ENCODE assay signal across 15 mouse cellular contexts in genomic region chr4:137477611-137478010, GRCm38 (mm10). TPM values are rescaled to one million over a fixed set of nuclear protein-coding genes. Genes with fewer than 3 reads are reported as not detected.
DNase-seq lines count a peak whose midpoint lies in the region; ATAC-seq and TF ChIP-seq lines count a peak whose summit lies in the region.
"Had no signal": no experiment of that assay in that cellular context is flagged by ENCODE, and none has a peak within 500 bp of the region (broad histone marks: within the 10 kb centered on the region; RNA-seq: fewer than 3 reads in every experiment).

No protein-coding gene starts in this region.

- H3K4me3 ChIP-seq in heart, embryonic 13.5 days = no peak overlapping the region
- no peak overlapping the region for H3K4me3 ChIP-seq in lung, embryonic 16.5 days (ENCODE audit: low read length)
- no peak overlapping the region for H3K4me3 ChIP-seq in heart, embryonic 16.5 days (ENCODE audit: low read length)
- no peak overlapping the region for H3K4me3 ChIP-seq in stomach, postnatal 0 days (ENCODE audit: low read depth, low read length)

- peak overlapping the region; percentile 100 for H3K27ac ChIP-seq in heart, embryonic 13.5 days (replicated peaks)
- H3K27ac ChIP-seq in lung, embryonic 16.5 days (ENCODE audit: low read length) = peak overlapping the region; percentile 78
- peak overlapping the region; percentile 86 for H3K27ac ChIP-seq in heart, embryonic 16.5 days (ENCODE audit: low read length)
- H3K27ac ChIP-seq in stomach, postnatal 0 days (replicated peaks) = peak overlapping the region; percentile 87

- no peak for DNase-seq in heart, postnatal 36 days
- DNase-seq in lung, postnatal 36 days = no peak
- DNase-seq in stomach, postnatal 0 days (ENCODE audit: low spot score) = no peak
- DNase-seq in layer of hippocampus, postnatal 10 days (ENCODE audit: low spot score in 2 of 2) = no peak
- no peak for DNase-seq in frontal cortex, postnatal 14 days (ENCODE audit: low spot score in 2 of 2)
- DNase-seq: embryo, embryonic 11 days; layer of hippocampus, adult 9-11 months; right cerebral cortex, postnatal 14 days had no signal

- peak overlapping the region; percentile 91 for H3K4me2 ChIP-seq in heart, embryonic 13.5 days
- H3K4me2 ChIP-seq in lung, embryonic 16.5 days (ENCODE audit: low read depth, low read length) = no peak overlapping the region
- H3K4me2 ChIP-seq in heart, embryonic 16.5 days (ENCODE audit: low read depth, low read length) = peak overlapping the region; percentile 65
- no peak overlapping the region; the same call in 1 of the 2 replicates for H3K4me2 ChIP-seq in stomach, postnatal 0 days (replicated peaks; ENCODE audit: low read depth)

- TF ChIP-seq CTCF in stomach, postnatal 0 days (IDR thresholded peaks at IDR 0.05; ENCODE audit: low read depth) = no peak

- H3K4me1 ChIP-seq in heart, embryonic 13.5 days = peaks cover 100% of the 10 kb centered on the region
- peaks cover 93% of the 10 kb centered on the region for H3K4me1 ChIP-seq in lung, embryonic 16.5 days (replicated peaks; ENCODE audit: control insufficient read depth, insufficient read depth, low read length)
- peaks cover 100% of the 10 kb centered on the region for H3K4me1 ChIP-seq in heart, embryonic 16.5 days (ENCODE audit: control insufficient read depth, insufficient read depth, low read length)
- H3K4me1 ChIP-seq in stomach, postnatal 0 days (replicated peaks; ENCODE audit: control insufficient read depth, insufficient read depth) = peaks cover 41% of the 10 kb centered on the region

- no peak for ATAC-seq in heart, embryonic 13.5 days (ENCODE audit: extremely low read depth, insufficient number of reproducible peaks, low FRiP score, low TSS enrichment)
- no peak for ATAC-seq in lung, embryonic 16.5 days (ENCODE audit: low read depth)
- no peak for ATAC-seq in heart, embryonic 16.5 days (replicated peaks; ENCODE audit: extremely low read depth, insufficient read depth, low FRiP score)
- ATAC-seq in stomach, postnatal 0 days (ENCODE audit: low FRiP score, low TSS enrichment) = no peak
- ATAC-seq: hindbrain, embryonic 16.5 days; midbrain, embryonic 16.5 days had no signal

- H3K9me3 ChIP-seq in heart, embryonic 13.5 days = no peaks in the 10 kb centered on the region
- no peaks in the 10 kb centered on the region for H3K9me3 ChIP-seq in lung, embryonic 16.5 days (ENCODE audit: control insufficient read depth, low read length)
- no peaks in the 10 kb centered on the region for H3K9me3 ChIP-seq in heart, embryonic 16.5 days (replicated peaks; ENCODE audit: control insufficient read depth, low read length)
- H3K9me3 ChIP-seq in stomach, postnatal 0 days (ENCODE audit: control insufficient read depth, low read length) = no peaks in the 10 kb centered on the region

- no peaks in the 10 kb centered on the region for H3K27me3 ChIP-seq in heart, embryonic 13.5 days (replicated peaks)
- H3K27me3 ChIP-seq in lung, embryonic 16.5 days (ENCODE audit: control insufficient read depth, insufficient read depth, low read depth, low read length) = no peaks in the 10 kb centered on the region
- no peaks in the 10 kb centered on the region for H3K27me3 ChIP-seq in heart, embryonic 16.5 days (ENCODE audit: control insufficient read depth, insufficient read depth, low read length)
- no peaks in the 10 kb centered on the region for H3K27me3 ChIP-seq in stomach, postnatal 0 days (ENCODE audit: control insufficient read depth, insufficient read depth, low read length)

- intact Hi-C loops in heart, postnatal 36 days (cut with DNase I) = loop anchor here (1.0 kb wide), 1 partner anchor 10 kb away; no protein-coding TSS in a partner anchor

- WGBS in heart, embryonic 13.5 days = 42% methylated on average over 6 of the region's 6 CpGs
- WGBS in lung, embryonic 16.5 days = 52% methylated on average over 6 of the region's 6 CpGs
- 44% methylated on average over 6 of the region's 6 CpGs for WGBS in heart, embryonic 16.5 days
- 57% methylated on average over 6 of the region's 6 CpGs for WGBS in stomach, postnatal 0 days

- TF ChIP-seq EP300 in stomach, postnatal 0 days (optimal IDR thresholded peaks at IDR 0.05) = no peak

- H3K36me3 ChIP-seq in heart, embryonic 13.5 days = peaks cover 11% of the 10 kb centered on the region
- no peaks in the 10 kb centered on the region for H3K36me3 ChIP-seq in lung, embryonic 16.5 days (ENCODE audit: control insufficient read depth, insufficient read depth, low read length)
- H3K36me3 ChIP-seq in heart, embryonic 16.5 days (ENCODE audit: control insufficient read depth, insufficient read depth) = no peaks in the 10 kb centered on the region
- H3K36me3 ChIP-seq in stomach, postnatal 0 days (ENCODE audit: control insufficient read depth, insufficient read depth, low read length) = no peaks in the 10 kb centered on the region

- H3K9ac ChIP-seq in heart, embryonic 13.5 days = peak overlapping the region; percentile 76
- peak overlapping the region; percentile 9; the same call in 1 of the 2 replicates for H3K9ac ChIP-seq in lung, embryonic 16.5 days (ENCODE audit: low read length)
- H3K9ac ChIP-seq in heart, embryonic 16.5 days (ENCODE audit: low read length) = peak overlapping the region; percentile 66
- H3K9ac ChIP-seq in stomach, postnatal 0 days (ENCODE audit: low read length) = peak overlapping the region; percentile 8; the same call in 1 of the 2 replicates

RNA-seq across cellular contexts. Expression of gene Hspg2, which starts 9.0 kb away (rescaled TPM):
- polyA plus RNA-seq in heart, embryonic 13.5 days (2015; fragmentation: Nextera tagmentation; extraction: Ambion mirVana) = 48.9 and 50.0 TPM in 2 replicates
- total RNA-seq in heart, postnatal 36 days (2021) = 100 to 1,000 TPM; 240 to 255 TPM
- 34.7 and 35.2 TPM in 2 replicates for polyA plus RNA-seq in lung, embryonic 16.5 days (2015; fragmentation: Nextera tagmentation; extraction: Ambion mirVana)
- 52.0 and 56.3 TPM in 2 replicates for polyA plus RNA-seq in heart, embryonic 16.5 days (2015; fragmentation: Nextera tagmentation; extraction: Ambion mirVana)
- 16.0 and 18.8 TPM in 2 replicates for polyA plus RNA-seq in stomach, postnatal 0 days (2015; fragmentation: Nextera tagmentation; extraction: Ambion mirVana)
- 10 to 100 TPM; 13.7 to 14.8 TPM for total RNA-seq in layer of hippocampus, postnatal 10 days (2021)

RNA-seq across cellular contexts. Expression of gene 1700013G24Rik, which starts 24.5 kb away (rescaled TPM):
- polyA plus RNA-seq in heart, embryonic 13.5 days (2015; fragmentation: Nextera tagmentation; extraction: Ambion mirVana) = not detected in 2 replicates
- total RNA-seq in heart, postnatal 36 days (2021) = not detected
- not detected in 2 replicates for polyA plus RNA-seq in lung, embryonic 16.5 days (2015; fragmentation: Nextera tagmentation; extraction: Ambion mirVana)
- not detected in 2 replicates for polyA plus RNA-seq in heart, embryonic 16.5 days (2015; fragmentation: Nextera tagmentation; extraction: Ambion mirVana)
- polyA plus RNA-seq in stomach, postnatal 0 days (2015; fragmentation: Nextera tagmentation; extraction: Ambion mirVana) = not detected in 2 replicates
- not detected for total RNA-seq in layer of hippocampus, postnatal 10 days (2021)
- total RNA-seq: neutrophil, adult 5-6 weeks had no signal
- polyA plus RNA-seq: hindbrain, embryonic 16.5 days; liver, embryonic 16.5 days; midbrain, embryonic 16.5 days had no signal

RNA-seq across cellular contexts. Expression of gene Cela3b, which starts 47.3 kb away (rescaled TPM):
- 0.22 TPM in 1 of 2 replicates, not detected in the other for polyA plus RNA-seq in heart, embryonic 13.5 days (2015; fragmentation: Nextera tagmentation; extraction: Ambion mirVana)
- not detected for total RNA-seq in heart, postnatal 36 days (2021)
- polyA plus RNA-seq in lung, embryonic 16.5 days (2015; fragmentation: Nextera tagmentation; extraction: Ambion mirVana) = not detected in 2 replicates
- 0.35 TPM in 1 of 2 replicates, not detected in the other for polyA plus RNA-seq in heart, embryonic 16.5 days (2015; fragmentation: Nextera tagmentation; extraction: Ambion mirVana)
- 4.1 and 4.8 TPM in 2 replicates for polyA plus RNA-seq in stomach, postnatal 0 days (2015; fragmentation: Nextera tagmentation; extraction: Ambion mirVana)
- total RNA-seq in layer of hippocampus, postnatal 10 days (2021) = not detected
- total RNA-seq: neutrophil, adult 5-6 weeks had no signal
- polyA plus RNA-seq: hindbrain, embryonic 16.5 days; midbrain, embryonic 16.5 days had no signal

Comparison
In these comparisons a context has a peak if more than half of its experiments do, and no peak if none do; other contexts are left out.
1. H3K4me2 ChIP-seq: peak in heart, embryonic 13.5 days (single experiment) and heart, embryonic 16.5 days (single experiment); none in lung, embryonic 16.5 days (single experiment) and stomach, postnatal 0 days (single experiment).
2. H3K9ac ChIP-seq: peak in every context shown above with its lines; median percentile 76 in heart, embryonic 13.5 days; 66 in heart, embryonic 16.5 days; 9 in lung, embryonic 16.5 days; 8 in stomach, postnatal 0 days.
3. Peak in every context shown above with its lines, with median percentiles within 50 percentile points of each other: H3K27ac ChIP-seq.